In the genomic region with DNA sequence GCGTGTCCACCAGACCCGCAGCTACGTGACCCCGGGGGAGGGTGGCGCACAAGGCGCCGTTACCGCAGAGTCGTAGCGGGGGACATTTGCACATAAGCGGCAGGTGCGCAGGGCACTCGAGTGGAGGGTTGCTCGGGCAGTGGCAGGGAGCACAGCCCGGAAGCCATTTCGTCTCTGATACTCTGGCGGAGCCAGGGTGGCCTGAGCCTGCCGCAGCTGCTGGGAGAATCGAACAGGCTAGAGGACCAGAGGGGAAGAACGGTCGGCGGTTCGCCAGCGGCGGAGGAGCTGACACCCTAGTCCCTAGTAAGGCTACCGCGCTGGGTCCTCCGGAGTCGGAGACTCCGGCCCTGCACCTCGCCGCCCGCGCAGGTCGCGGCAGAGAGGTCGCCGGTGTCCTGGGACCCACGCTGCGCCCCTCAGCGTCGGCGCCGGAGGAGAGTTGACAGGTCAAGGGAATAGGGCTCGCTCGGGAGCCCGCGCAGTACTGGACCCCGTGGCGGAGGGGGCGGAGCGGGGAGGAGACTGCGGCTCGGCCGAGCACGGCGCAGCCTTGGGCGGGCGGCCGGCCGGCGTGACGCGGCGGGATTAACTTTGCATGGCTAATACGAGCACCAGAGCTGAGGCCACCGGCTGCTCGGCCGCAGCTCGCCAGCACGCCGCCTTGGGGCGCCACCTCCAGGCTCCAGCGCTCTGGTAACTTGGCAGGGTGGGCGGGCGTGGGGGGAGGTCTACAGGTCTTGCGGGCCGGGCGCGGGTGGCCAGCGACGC, we compare ENCODE assay signal across 8 mouse cellular contexts. TPM values are rescaled to one million over a fixed set of nuclear protein-coding genes. Genes with fewer than 3 reads are reported as not detected.
DNase-seq lines count a peak whose midpoint lies in the region; ATAC-seq lines count a peak whose summit lies in the region.

No protein-coding gene starts in this region.

- ATAC-seq in common myeloid progenitor, adult 5-6 weeks (replicated peaks; ENCODE audit: low read depth, poor library complexity, severe bottlenecking), result peak; percentile 50
- ATAC-seq in inflammation-experienced regulatory T-cells, adult 6 months, result peak; percentile 41

- H3K27ac ChIP-seq in macrophage, result no peak overlapping the region

- intact Hi-C loops in gastrocnemius, postnatal 14 days (cut with DNase I; ENCODE audit: low total_unique reads), result no loop called here

- peak overlapping the region; percentile 32 for H3K4me3 ChIP-seq in macrophage (ENCODE audit: inconsistent target)

- H3K79me2 ChIP-seq in macrophage (ENCODE audit: inconsistent target), result no peaks in the 10 kb centered on the region

- DNase-seq in T-cell, adult 2 months (ENCODE audit: low spot score), result peak; percentile 44
- DNase-seq in gastrocnemius, postnatal 14 days, result peak; percentile 86
- peak; percentile 67 to 76 for DNase-seq in left cerebral cortex, adult 8-10 months (ENCODE audit: low spot score in 2 of 2)
- DNase-seq in retina, postnatal 7 days (ENCODE audit: low read depth, low spot score), result peak; percentile 78
- DNase-seq in urinary bladder, adult 18-20 months (ENCODE audit: low spot score in 2 of 2), result peak; percentile 83 to 86

- under 1% methylated on average over 73 of the region's 82 CpGs for WGBS in macrophage (ENCODE audit: missing documents)

- H3K36me3 ChIP-seq in macrophage (ENCODE audit: inconsistent target), result no peaks in the 10 kb centered on the region

RNA-seq across cellular contexts. Expression of a gene that starts 0.5 kb away (rescaled TPM):
- total RNA-seq in common myeloid progenitor, adult 5-6 weeks (2017), result 0.73 and 0.92 TPM in 2 replicates
- 1 to 10 TPM; 7.3 to 8.4 TPM for total RNA-seq in gastrocnemius, postnatal 14 days (2021)
- 1 to 10 TPM; 1.3 to 2.5 (median 2.4) TPM for polyA plus RNA-seq in inflammation-experienced regulatory T-cells, adult 6 months (2017; shearing (Covaris generic))
- 10 to 100 TPM; 66.6 to 80.8 (median 72.4) TPM for total RNA-seq in left cerebral cortex, adult 8-10 months (2022)
- total RNA-seq in macrophage (2018; cell fraction: chromatin; rRNA removed), result 1 to 10 TPM in 17 of 26 experiments, under 1 TPM in 5, not detected in 4; 0.30 to 2.9 (median 1.7) TPM
- under 1 TPM; 0.10 to 0.87 (median 0.30) TPM for total RNA-seq in macrophage (2018; cell fraction: cytosol; rRNA removed)
- 1 to 10 TPM in 9 of 26 experiments, under 1 TPM in 17; 0.18 to 3.5 (median 0.77) TPM for total RNA-seq in macrophage (2018; cell fraction: nucleus; rRNA removed)
- polyA plus RNA-seq in macrophage (2018), result 0.11 to 0.30 TPM (median 0.25 TPM) in 3 replicates

Comparison
In these comparisons a context has a peak if more than half of its experiments do, and no peak if none do; other contexts are left out.
1. RNA of a gene that starts 0.5 kb away (total RNA-seq): 66.6 to 80.8 TPM in left cerebral cortex, adult 8-10 months; 7.3 to 8.4 TPM in gastrocnemius, postnatal 14 days and 0.73 to 0.92 TPM in common myeloid progenitor, adult 5-6 weeks; every median in the first group is over 4 times any median in the second.
2. Peak in every context shown above with its lines, with median percentiles within 50 percentile points of each other: DNase-seq.